Mouse (Mus musculus) heart, embryonic 10.5 days (tissue): ENCODE data around the gene Prkar2b. TPM values are rescaled to one million over a fixed set of nuclear protein-coding genes. Genes with fewer than 3 reads are reported as not detected.

ENCODE experiments used
- DNase-seq: peaks from one replicate; pipeline ENCODE4 v3.0.0-alpha.2; 2017; ENCODE audit warnings: low spot score
- H3K27ac ChIP-seq: fragments of 300-500 bp; sonication (generic); 2 replicates; pipeline ENCODE4 v1.5.1; 2016; ENCODE audit warnings: mild to moderate bottlenecking
- H3K27me3 ChIP-seq: fragments of 300-500 bp; sonication (generic); 2 replicates; pipeline ENCODE4 v1.6.1; 2016; ENCODE audit warnings: mild to moderate bottlenecking; ENCODE audit not compliant: poor library complexity, insufficient read depth, severe bottlenecking
- H3K36me3 ChIP-seq: fragments of 300-500 bp; sonication (generic); 2 replicates; pipeline ENCODE4 v1.6.1; 2016; ENCODE audit warnings: mild to moderate bottlenecking, moderate library complexity
- H3K4me1 ChIP-seq: fragments of 300-500 bp; sonication (generic); 2 replicates; pipeline ENCODE4 v1.6.1; 2016; ENCODE audit warnings: mild to moderate bottlenecking
- H3K4me3 ChIP-seq: fragments of 300-500 bp; sonication (generic); 2 replicates; pipeline ENCODE4 v1.5.1; 2016; ENCODE audit warnings: mild to moderate bottlenecking, moderate library complexity
- H3K9me3 ChIP-seq: fragments of 300-500 bp; sonication (generic); 2 replicates; pipeline ENCODE4 v1.6.1; 2016; ENCODE audit warnings: mild to moderate bottlenecking, moderate library complexity
- WGBS: fragments of 180-500 bp; shearing (Covaris S2); methylation state at CpG from one replicate; pipeline ENCODE4 v1.1.7; 2016; 5-methylcytosine and 5-hydroxymethylcytosine counted together
- polyA plus RNA-seq: library from polyadenylated mRNA; unstranded; fragments of >200 nt; fragmentation: Nextera tagmentation; extraction: Ambion mirVana; gene quantifications from 2 replicates; pipeline ENCODE4 v1.2.1, GENCODE M21; 2016

The Prkar2b gene
- polyA plus RNA-seq, result 18.9 and 28.2 TPM in 2 replicates

DNA sequence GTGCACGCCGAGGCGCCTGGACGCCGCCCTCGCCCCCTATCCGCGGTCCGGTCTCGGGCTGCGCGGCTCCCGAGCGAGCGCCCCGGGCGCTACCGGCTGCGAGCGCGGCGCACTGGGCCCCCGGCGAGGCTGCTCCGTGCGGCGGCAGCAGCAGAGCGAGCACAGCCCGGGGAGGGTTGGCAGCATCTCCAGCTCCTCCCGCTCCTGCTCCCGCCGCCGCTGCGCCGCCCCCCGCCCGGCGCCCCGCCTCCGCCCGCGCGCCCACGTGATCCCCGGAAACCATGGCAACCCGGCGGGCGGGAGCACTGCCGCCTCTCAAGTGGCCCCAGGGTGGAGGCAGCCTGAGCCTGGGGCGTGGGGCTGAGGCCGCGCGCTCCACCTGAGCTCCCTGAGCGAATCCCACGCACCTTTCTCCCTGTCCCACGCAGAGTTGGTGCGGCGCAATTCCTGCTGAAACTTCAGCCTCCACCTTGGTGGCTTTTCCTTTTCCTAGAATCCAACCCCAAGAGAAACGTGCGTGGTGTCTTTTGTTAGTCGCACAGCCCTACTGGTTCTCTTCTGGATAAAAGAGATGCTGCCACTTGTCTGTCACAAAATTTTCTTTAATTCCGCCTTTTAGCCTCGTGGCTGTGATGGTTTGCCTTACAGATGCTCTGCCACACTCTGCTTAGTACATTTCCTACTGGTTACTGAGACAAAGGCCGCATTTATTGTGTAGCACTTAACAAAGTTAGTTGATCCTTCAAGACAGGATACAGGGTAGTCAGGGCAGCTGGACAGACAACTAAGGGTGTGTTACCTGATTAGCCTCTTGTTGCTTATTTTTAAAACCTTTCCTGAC lies at the start of gene Prkar2b:
Gene Prkar2b (minus strand): TSS at position 207 of the 841 bp plus-strand sequence.
- Histone ChIP-seq H3K27ac (peak within 1 kb of the TSS; percentile 97), H3K4me1 (peaks cover 15% of the 10 kb centered on the region), H3K27me3 (no peaks in the 10 kb centered on the region), H3K4me3 (peak within 1 kb of the TSS; percentile 87), H3K36me3 (no peaks in the 10 kb centered on the region), H3K9me3 (no peaks in the 10 kb centered on the region)
- peak; percentile 95 for DNase-seq
- under 1% methylated on average over 64 of the region's 64 CpGs for WGBS

DNA sequence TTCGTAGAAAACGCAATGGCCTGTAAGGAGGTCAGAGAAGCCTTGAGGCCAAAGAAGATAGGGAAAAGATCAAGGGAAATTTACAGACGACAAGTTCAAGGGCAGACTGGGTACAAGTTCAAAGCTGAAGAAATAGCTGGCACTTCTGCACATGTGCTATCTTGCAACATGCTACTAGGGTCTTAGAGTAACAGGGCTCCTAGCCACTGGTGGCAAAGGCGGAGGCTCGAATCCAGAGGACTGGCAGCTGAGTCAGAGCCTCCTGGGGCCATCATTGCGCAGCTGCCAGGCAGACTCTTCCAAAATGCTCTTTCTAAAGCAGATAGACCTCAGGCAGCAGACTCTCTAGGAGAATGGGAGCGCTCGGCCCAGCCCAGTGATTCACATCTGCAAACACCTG lies 48.1 kb upstream of the Prkar2b start:
- H3K4me1 ChIP-seq, result peaks cover 36% of the 10 kb centered on the region
- H3K4me3 ChIP-seq, result no peak overlapping the region
- no peak overlapping the region; the same call in 1 of the 2 replicates for H3K27ac ChIP-seq
- no peaks in the 10 kb centered on the region for H3K27me3 ChIP-seq
- no peaks in the 10 kb centered on the region for H3K36me3 ChIP-seq
- 86% methylated on average over 8 of the region's 8 CpGs for WGBS
- no peaks in the 10 kb centered on the region for H3K9me3 ChIP-seq
- DNase-seq, result peak; percentile 45

DNA sequence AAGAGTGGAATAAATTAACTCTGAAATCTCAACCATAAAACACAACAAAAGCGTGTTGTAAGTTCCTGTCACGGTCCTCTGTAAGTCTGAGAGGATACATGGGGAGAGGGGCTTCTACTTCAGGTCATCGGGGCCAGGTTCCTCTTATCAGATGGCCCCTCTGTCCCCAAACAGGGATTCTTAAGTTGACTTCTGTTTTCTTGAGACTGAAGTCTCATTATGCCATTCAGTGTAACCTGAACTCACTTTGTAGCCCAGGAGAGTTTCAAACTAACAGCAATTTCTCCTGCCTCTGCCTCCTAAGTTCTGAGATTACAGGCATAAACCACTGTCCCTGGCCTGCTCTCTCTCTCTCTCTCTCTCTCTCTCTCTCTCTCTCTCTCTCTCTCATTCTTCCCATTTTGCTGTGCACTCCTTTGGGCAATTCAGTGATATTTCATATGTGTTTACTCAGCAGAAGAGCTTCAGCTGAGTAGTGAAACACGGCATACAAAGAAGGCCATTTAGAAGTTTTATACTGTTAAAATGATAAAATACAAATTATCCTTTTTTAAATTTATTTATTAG lies 43.9 kb upstream of the Prkar2b start:
- Histone ChIP-seq H3K36me3 (no peaks in the 10 kb centered on the region), H3K4me3 (no peak overlapping the region), H3K27me3 (no peaks in the 10 kb centered on the region), H3K4me1 (peaks cover 15% of the 10 kb centered on the region), H3K9me3 (no peaks in the 10 kb centered on the region), H3K27ac (peak overlapping the region; percentile 78; the same call in 1 of the 2 replicates)
- WGBS, result 68% methylated on average over 4 of the region's 4 CpGs
- DNase-seq, result peak; percentile 13

DNA sequence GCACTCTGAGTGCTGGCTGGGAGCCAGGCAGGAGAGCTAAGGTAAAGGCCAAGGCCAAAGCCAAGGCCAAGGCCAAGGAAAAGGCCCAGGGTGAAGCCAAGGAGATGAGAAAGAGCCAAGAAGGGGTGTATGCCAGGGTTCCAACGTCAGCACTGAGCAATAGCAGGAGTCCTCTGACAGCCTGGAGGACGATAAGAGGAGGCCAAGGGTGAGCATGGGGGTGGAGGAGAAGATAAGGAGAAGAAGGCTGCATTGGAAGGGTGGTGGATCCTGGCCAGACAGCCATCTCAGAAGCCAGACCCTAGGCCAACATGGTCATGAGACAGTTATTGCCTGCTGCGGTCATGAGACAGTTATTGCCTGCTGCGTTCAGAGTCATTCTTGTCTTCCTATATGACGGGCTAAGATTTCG lies 43.4 kb upstream of the Prkar2b start:
- Histone ChIP-seq H3K9me3 (no peaks in the 10 kb centered on the region), H3K27me3 (no peaks in the 10 kb centered on the region), H3K4me3 (no peak overlapping the region), H3K4me1 (peaks cover 15% of the 10 kb centered on the region), H3K27ac (peak overlapping the region; percentile 78), H3K36me3 (no peaks in the 10 kb centered on the region)
- 51% methylated on average over 6 of the region's 6 CpGs for WGBS
- peak; percentile 95 for DNase-seq

DNA sequence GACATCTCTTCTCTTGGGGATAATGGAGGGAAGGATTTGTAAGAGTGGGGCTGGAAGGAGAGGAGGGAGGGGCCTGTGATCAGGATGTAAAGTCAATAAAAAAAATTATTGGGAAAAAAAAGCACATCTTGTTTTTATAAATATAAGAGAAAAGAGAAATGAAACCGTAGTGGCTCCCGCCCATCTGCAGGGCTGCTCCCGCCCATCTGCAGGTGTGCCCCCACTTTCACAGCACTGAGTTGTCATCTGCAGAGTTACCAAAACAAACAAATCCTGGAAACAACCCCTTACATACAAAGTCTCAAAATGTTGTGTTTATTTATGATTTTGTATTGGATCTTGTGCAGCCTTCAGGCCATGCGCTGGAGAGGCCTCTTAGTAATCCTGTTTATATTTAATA lies 40.2 kb upstream of the Prkar2b start:
- DNase-seq, result no peak
- peak overlapping the region; percentile 16; the same call in 1 of the 2 replicates for H3K27ac ChIP-seq
- no peaks in the 10 kb centered on the region for H3K9me3 ChIP-seq
- 95% methylated on average over 4 of the region's 4 CpGs for WGBS
- H3K27me3 ChIP-seq, result no peaks in the 10 kb centered on the region
- no peak overlapping the region for H3K4me3 ChIP-seq
- peaks cover 15% of the 10 kb centered on the region for H3K4me1 ChIP-seq
- no peaks in the 10 kb centered on the region for H3K36me3 ChIP-seq

DNA sequence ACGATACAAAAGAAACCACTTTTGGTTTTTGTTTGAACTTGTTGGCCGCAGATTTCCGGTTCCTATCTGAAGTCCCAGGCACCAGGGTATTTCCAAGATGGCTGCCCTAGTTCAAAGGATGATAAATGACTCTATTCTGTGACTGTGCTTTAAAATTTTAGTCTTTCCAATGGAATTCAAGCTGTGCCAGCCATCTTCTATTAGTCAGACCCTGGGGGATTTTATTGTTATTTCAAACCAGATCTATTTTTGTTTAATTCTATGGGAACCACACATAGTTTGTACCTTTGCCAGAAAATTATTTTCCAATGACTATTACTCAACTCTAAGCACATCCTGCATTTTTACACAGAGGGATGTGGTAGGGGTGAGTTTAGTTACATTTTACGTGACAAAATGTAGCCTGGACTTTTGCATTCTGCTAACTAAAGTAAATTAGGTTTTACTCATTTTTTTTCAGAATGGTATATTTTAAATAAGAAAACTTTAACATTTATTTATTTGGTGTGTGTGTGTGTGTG lies 38.6 kb upstream of the Prkar2b start:
- H3K9me3 ChIP-seq, result no peaks in the 10 kb centered on the region
- WGBS, result 88% methylated on average over 4 of the region's 4 CpGs
- peaks cover 11% of the 10 kb centered on the region for H3K4me1 ChIP-seq

DNA sequence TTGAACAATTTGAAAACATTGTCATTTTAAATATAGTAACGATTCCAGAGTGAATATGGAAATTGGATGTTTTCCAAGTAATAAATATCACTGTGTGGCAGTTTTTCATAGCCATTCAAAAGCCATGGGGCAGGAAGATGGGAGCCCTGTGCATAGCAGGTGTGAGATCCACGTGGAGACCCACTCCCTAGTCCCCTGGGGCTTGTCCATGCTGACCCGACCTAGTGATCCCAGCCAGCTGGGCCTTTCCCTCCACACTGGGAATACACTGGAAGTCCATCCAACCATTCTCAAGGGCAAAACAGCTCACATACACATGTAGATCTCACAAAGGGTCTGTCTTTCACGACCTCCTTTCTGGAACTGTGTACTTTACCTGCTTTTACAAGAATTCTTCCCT lies 37.5 kb upstream of the Prkar2b start:
- Histone ChIP-seq H3K27ac (no peak overlapping the region), H3K9me3 (no peaks in the 10 kb centered on the region), H3K4me1 (no peaks in the 10 kb centered on the region), H3K4me3 (no peak overlapping the region), H3K36me3 (no peaks in the 10 kb centered on the region), H3K27me3 (no peaks in the 10 kb centered on the region)
- no peak for DNase-seq
- WGBS, result 72% methylated on average over 4 of the region's 4 CpGs

More for the DNA sequence above, 38.6 kb upstream of the Prkar2b start:
- no peaks in the 10 kb centered on the region for H3K27me3 ChIP-seq
- H3K27ac ChIP-seq, result no peak overlapping the region
- no peak overlapping the region for H3K4me3 ChIP-seq
- DNase-seq, result no peak
- H3K36me3 ChIP-seq, result no peaks in the 10 kb centered on the region

DNA sequence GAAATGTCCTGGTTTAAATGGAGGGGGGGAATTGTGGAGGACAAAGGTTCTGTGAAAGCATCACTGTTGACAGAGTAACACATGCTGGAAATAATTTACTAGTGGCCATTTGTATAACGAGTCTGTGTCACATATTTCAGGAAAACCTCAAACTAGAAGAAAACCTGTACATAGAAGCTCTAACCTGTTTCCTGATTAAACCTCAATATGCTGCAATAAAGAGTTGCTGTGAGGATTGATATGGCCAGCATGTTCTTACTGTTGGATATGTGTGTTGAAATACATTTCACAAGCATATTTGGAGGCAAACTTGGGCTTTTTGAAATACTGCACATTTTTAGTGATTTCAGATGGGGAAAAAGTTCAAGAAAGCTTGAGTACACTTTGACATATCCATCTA lies 36.0 kb upstream of the Prkar2b start:
- H3K4me1 ChIP-seq, result no peaks in the 10 kb centered on the region
- H3K4me3 ChIP-seq, result no peak overlapping the region
- no peak for DNase-seq
- H3K9me3 ChIP-seq, result no peaks in the 10 kb centered on the region
- H3K36me3 ChIP-seq, result no peaks in the 10 kb centered on the region
- H3K27ac ChIP-seq, result no peak overlapping the region
- 72% methylated on average over 1 of the region's 1 CpGs for WGBS
- H3K27me3 ChIP-seq, result no peaks in the 10 kb centered on the region

DNA sequence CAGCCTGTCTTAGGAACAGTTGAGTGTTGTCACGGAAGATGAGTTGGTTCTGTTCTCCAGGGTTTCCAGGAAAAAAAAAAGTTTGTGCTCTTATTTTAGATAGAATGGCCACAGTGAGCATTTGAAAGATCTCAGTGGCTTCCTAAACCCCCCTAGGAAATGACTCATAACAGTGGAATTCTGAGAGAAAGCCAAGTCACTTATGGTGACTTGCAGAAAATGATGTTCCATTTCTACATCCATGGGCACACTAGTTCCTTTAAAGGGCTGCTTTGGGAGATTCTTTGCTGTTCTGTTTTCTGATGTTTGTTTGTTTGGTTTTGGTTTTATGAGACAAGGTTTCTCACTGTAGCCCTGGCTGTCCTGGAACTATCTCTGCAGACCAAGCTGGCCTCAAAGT lies 34.1 kb upstream of the Prkar2b start:
- Histone ChIP-seq H3K27ac (no peak overlapping the region), H3K27me3 (no peaks in the 10 kb centered on the region), H3K4me1 (no peaks in the 10 kb centered on the region), H3K4me3 (no peak overlapping the region), H3K36me3 (no peaks in the 10 kb centered on the region), H3K9me3 (peaks cover 5% of the 10 kb centered on the region; the same call in 1 of the 2 replicates)
- WGBS, result 51% methylated on average over 1 of the region's 1 CpGs
- no peak for DNase-seq

DNA sequence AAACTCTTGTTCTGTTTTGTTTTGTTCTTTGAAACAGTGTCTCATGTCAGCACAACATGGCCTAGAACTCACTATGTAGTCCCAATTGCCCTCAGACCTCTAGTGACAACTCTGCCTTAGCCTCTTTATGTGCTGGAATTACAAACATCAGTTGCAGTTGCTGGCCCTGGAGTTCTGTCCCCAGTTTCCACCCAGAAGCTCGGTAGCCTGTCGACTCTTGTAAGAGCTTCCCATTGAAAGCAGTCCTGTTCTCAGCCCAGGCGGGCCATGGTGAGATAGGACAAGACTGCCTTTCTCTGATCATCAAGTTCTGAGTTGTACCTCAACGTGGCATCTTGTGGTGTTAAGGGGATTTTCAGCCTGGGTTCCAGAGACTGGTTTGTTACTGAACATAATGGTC lies 31.4 kb upstream of the Prkar2b start:
- Histone ChIP-seq H3K27ac (no peak overlapping the region), H3K4me3 (no peak overlapping the region), H3K27me3 (no peaks in the 10 kb centered on the region), H3K36me3 (no peaks in the 10 kb centered on the region), H3K9me3 (peaks cover 5% of the 10 kb centered on the region; the same call in 1 of the 2 replicates), H3K4me1 (no peaks in the 10 kb centered on the region)
- DNase-seq, result peak; percentile 59
- 86% methylated on average over 4 of the region's 4 CpGs for WGBS

DNA sequence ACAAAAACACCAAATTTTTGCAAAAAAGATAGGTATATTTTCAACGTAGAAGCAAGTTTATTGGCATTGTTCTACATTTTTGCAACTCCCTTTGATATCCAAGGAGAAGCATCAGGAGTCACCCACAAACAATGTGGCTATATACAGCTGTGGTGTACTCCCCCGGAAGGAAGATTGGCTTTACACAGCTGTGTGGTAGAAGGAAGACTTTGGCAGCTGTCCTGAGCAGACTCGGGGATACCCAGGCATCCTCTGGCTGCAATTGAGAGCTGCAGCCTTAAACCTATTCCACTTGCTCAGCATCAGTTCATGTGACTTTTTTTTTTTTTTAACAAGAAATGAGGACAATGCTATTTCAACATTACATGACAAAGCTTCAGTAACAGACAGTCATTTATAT lies 27.5 kb upstream of the Prkar2b start:
- WGBS, result 78% methylated on average over 3 of the region's 3 CpGs
- Histone ChIP-seq H3K4me1 (0 out of 2 replicates have a peak, but pooled peaks cover 2% of the 10 kb centered on the region), H3K4me3 (no peak overlapping the region), H3K36me3 (no peaks in the 10 kb centered on the region), H3K9me3 (peaks cover 5% of the 10 kb centered on the region; the same call in 1 of the 2 replicates), H3K27me3 (no peaks in the 10 kb centered on the region), H3K27ac (no peak overlapping the region)
- no peak for DNase-seq

DNA sequence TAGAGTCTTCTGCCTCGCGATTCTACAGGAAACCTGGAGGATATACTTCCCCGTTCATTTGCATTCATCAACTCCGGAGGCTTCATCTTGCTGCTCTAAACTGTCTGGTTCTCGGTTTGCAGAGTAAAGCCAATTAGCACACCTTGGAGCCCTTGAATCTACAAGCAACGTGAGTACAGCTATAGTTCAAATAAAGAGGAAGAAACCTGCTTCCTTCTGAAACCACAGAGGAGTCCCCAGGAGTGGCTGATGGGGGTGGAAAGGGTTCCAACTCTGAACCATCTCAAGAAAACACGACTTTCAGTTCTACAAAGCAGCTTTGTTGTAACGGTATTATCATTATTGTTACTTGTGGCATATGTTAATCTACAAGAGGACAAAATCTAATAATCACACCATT lies 26.2 kb upstream of the Prkar2b start:
- no peak for DNase-seq
- H3K27ac ChIP-seq, result no peak overlapping the region
- WGBS, result 74% methylated on average over 8 of the region's 8 CpGs

DNA sequence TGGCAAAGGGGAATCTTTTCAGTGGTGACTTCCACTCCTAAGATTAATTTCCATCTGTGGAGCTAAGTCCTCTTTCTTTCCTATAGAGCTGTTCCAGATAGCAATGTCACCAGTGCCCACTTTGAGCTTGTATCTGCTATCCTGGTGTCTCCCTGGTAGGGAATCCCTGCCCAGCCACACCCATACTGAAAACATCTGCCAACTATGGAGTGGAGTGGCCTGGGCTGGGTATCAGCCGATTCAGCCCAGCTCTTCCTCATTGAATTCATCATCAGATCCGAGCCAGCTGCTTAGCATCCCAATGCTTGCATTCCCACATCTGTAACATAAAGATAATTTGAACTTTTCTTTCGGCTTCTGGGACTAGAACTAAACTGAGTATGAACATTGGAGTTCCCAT lies 25.8 kb upstream of the Prkar2b start:
- H3K27ac ChIP-seq, result no peak overlapping the region
- 80% methylated on average over 3 of the region's 3 CpGs for WGBS
- H3K4me1 ChIP-seq, result 0 out of 2 replicates have a peak, but pooled peaks cover 2% of the 10 kb centered on the region
- H3K9me3 ChIP-seq, result peaks cover 5% of the 10 kb centered on the region; the same call in 1 of the 2 replicates
- H3K36me3 ChIP-seq, result no peaks in the 10 kb centered on the region
- H3K4me3 ChIP-seq, result no peak overlapping the region
- H3K27me3 ChIP-seq, result no peaks in the 10 kb centered on the region
- no peak for DNase-seq

More for the DNA sequence above, 26.2 kb upstream of the Prkar2b start:
- Histone ChIP-seq H3K9me3 (peaks cover 5% of the 10 kb centered on the region; the same call in 1 of the 2 replicates), H3K4me1 (0 out of 2 replicates have a peak, but pooled peaks cover 2% of the 10 kb centered on the region), H3K36me3 (no peaks in the 10 kb centered on the region), H3K27me3 (no peaks in the 10 kb centered on the region), H3K4me3 (no peak overlapping the region)
